Mouse (Mus musculus) hindlimb bud, embryonic 11.5 days (tissue): Measurements from ENCODE around the gene Bpifb5.
"Not testable (repeated sequence)": the region's sequence is repeated elsewhere in the genome, so short reads cannot be mapped to it uniquely, and the experiment has no call there.

Experiments
- DNase-seq: peaks from one replicate; pipeline ENCODE4 v3.0.0-alpha.2; 2012; ENCODE audit warnings: low read depth, low spot score; ENCODE audit errors: extremely low spot score

The Bpifb5 gene

GRCm38 (mm10) chr2:154223265-154223916 is at the start of gene Bpifb5:
Bpifb5 (plus strand) TSS chr2:154223742.
- no peak for DNase-seq

GRCm38 (mm10) chr2:154181900-154182299 is 41.6 kb upstream of the Bpifb5 start:
- not testable (repeated sequence) for DNase-seq

DNA sequence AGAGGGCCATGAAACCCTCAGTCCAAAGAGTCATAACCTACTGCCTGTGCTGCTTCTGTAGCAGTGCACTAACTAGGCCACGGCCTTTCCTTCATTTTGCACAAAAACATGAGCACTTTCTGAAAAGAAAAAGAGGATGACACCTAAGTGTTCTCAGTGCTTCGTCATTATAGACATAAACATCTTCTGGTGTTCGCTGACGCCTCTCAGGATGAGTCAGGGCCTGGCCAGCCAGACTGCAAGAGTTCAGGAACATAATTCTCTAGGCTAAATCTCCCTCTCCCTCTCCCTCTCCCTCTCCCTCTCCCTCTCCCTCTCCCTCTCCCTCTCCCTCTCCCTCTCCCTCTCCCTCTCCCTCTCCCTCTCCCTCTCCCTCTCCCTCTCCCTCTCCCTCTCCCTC is 40.5 kb upstream of the Bpifb5 start:
- DNase-seq: not testable (repeated sequence)

- DNase-seq: no peak
Measured at GRCm38 (mm10) chr2:154185319-154185718, 38.2 kb upstream of the Bpifb5 start.

GRCm38 (mm10) chr2:154185748-154186147 is 37.8 kb upstream of the Bpifb5 start:
- DNase-seq: no peak

DNA sequence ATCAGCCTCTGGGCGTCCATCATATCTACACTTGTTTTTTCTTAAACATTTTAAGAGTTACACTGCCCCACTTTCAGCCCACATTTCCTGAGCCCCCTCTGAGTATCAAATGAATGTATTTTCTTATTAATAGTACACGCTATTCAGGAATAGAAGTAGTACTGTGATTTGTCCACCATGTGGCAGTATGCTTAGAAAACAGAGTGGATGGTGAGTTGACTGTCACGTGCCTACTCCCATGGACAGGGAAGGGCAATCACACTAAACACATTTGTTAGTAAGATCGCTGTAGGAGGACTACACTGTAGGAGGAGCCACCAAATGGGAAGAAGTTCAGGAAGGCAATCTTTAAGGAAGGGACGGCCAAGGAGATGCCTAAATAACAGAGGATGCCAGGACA is 36.1 kb upstream of the Bpifb5 start:
- no peak for DNase-seq

- no peak for DNase-seq
Measured at GRCm38 (mm10) chr2:154189877-154190434, 33.6 kb upstream of the Bpifb5 start.

- no peak for DNase-seq
Measured at GRCm38 (mm10) chr2:154190546-154191258, 32.8 kb upstream of the Bpifb5 start, which contains the start of gene Bpifb1. Bpifb1 (plus strand) TSS chr2:154190818.

DNA sequence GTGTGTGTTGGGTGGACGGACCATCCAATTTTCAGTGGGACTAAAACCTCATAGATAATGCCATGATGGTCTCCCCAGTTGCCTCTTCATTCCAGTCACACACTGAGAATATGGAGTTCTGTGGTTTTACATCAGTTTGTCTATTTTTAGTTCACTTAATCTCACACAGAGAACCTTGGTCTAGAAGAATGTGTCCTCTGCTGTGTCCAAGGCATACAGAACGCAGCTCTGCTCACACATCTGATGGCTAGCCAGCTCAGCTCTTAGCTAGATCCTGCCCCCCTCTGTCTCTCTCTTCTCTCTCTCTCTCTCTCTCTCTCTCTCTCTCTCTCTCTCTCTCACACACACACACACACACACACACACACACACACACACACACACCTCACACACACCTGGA is 31.4 kb upstream of the Bpifb5 start:
- DNase-seq: no peak

- no peak for DNase-seq
Measured at GRCm38 (mm10) chr2:154193071-154193470, 30.5 kb upstream of the Bpifb5 start.

DNA sequence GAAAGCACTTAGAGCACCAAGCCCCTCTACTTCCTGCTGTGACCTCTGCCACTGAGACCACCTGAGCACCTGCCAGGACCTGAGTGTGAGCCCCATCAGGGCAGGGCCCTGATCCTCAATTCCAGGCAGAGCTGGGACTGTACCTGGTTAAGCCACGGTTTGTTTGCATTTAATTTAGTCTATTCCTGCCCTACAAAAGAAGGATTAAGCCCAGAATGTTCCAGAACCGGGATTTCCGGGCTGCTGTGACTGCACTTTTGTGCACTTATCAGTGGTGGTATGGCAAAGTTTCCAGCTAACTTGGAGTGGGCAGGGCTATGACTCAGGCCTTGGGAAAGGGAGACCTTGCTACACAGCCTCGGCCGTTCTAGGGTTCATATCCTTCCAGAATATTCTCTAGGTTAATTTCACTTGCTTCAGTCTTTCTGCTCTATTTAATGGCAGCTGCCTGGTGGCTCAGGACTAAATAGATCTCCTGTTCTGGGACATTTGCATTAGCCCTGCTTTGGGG is 29.5 kb upstream of the Bpifb5 start:
- no peak for DNase-seq

- no peak for DNase-seq
Measured at GRCm38 (mm10) chr2:154197036-154197435, 26.5 kb upstream of the Bpifb5 start.

GRCm38 (mm10) chr2:154204630-154205029 is 18.9 kb upstream of the Bpifb5 start:
- no peak for DNase-seq

GRCm38 (mm10) chr2:154206908-154207307 is 16.6 kb upstream of the Bpifb5 start:
- DNase-seq: no peak

DNA sequence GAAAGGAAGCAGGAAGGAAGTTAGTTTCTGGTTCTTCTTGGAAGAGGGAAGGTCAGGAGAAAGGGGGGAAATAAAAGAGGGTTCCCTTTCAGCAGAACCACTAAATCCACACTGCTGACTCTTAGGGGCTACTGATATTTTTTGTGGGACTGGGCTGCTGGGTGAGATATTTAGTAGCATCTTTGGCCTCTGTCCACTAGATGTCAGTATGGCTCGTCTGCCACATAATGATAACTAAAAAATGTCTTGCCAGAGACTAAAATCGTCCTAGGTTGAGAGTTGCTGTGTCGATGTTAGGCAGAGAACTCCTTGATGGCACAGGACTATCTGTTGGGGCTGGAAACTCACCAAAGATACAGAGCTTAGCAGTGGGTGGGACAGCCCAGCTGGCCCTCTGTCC is 14.4 kb upstream of the Bpifb5 start:
- DNase-seq: no peak

DNA sequence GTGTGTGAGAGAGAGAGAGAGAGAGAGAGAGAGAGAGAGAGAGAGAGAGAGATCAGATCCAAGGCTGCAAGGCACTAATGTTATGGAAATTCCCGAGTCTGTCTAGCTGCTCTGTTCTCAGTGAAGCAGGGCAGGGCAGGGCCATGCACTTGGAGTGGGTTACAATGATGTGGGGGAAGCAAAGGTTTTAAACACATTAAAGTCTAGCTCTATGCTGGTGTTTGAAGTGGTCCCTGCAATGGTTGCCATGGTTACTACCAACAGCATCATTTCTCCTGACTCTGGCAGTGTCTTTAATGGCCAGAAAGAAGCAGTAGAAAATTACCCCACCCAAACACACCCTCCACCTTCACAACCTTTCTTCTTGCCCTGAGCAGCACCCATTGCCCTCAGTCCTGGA is 12.4 kb upstream of the Bpifb5 start:
- DNase-seq: no peak

DNA sequence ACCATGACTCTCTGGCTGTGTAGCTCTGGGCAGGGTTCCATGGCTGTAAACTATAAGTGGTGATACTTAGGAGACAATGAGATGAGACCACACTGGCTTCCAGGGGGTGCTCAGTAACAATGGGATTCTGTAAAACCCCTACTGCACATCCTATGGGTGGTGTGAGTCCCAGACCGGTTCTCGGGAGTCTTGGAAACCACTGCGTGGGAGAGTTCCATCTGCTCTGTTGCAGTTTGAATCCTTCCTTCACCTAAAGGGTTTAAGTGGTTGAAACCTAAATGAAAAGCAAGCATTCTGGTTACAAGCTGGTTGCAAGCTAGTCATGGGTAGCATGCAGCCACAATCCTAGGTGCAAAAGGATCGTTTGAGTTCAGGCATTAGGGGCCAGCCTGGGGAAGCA is 11.7 kb upstream of the Bpifb5 start:
- DNase-seq: no peak

DNA sequence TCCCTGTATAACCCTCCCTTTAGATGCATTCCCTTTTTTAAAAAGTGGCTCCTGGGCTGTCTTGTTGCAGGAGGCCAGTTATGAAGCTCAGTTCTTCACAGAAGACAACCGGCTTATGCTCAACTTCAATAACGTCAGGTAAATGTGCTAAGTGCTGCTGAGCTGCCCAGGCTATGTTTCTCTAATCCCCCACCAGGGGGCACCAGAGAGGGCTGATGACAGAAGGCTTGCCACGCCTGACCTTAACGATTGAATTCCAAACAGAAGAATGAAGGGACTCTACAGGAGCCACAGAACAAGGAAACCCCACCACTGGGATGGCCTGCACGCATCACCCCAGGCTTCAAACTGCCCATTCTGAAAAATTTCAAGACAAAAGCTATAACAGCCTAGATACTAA is 8.4 kb upstream of the Bpifb5 start:
- DNase-seq: peak; percentile 47

GRCm38 (mm10) chr2:154219950-154220349 is 3.6 kb upstream of the Bpifb5 start:
- no peak for DNase-seq

DNA sequence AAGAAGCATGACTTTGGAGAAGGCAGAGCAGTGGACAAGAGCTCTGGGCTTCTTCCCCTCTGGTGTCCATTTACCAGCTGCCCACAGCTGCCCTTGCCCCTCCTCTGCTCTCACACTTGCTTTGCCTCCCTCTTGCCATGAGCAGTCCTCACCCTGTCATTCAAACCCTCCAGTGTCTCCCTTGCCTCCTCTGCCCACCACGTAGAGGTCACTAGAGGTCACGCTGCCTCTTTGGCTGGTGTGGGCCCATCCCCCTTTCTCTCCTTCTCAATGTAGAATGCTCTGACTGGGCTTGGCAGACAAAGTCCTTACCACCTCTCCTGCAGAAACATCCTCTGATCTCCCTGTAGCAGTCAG is 353 bp downstream of the Bpifb5 start:
- DNase-seq: no peak

DNA sequence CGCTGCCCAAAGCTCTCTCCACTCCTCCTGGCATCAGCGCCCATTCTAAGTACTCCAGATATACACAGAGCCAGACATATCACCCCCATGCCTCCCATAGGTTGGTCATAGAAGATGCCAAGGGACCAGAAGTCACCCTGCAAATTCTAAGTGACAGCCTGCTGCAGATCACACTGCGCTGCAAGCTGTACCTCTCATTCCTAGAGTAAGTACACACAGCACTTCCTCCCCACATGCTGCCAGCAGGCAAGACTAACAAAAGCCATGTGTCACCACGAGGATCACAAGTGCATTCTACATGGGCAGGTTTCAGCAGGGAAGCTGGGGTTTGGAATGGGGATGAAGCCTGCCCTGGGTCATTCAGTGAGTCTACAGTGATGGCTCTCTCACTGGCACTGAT is 3.4 kb downstream of the Bpifb5 start:
- no peak for DNase-seq

- DNase-seq: no peak
Measured at GRCm38 (mm10) chr2:154227830-154228229, 4.3 kb downstream of the Bpifb5 start.
